Mouse (Mus musculus) heart, postnatal 4 days (tissue): ENCODE data around the gene Olfr314. TPM values are rescaled to one million over a fixed set of nuclear protein-coding genes. Genes with fewer than 3 reads are reported as not detected.

Experiments
- total RNA-seq, 2 experiments: library from RNA; stranded (reverse); gene quantifications; 2 replicates each; pipeline ENCODE4 v1.2.3; 2021

Olfr314 gene
- total RNA-seq, 2 experiments from 2014 or later, result not detected

Other genes starting within 250 kb of the Olfr314 start
- gene Olfr330, start 248.1 kb upstream of the Olfr314 start, total RNA-seq, result not detected
- gene Olfr329-ps, start 236.5 kb upstream of the Olfr314 start, total RNA-seq, result not detected
- gene Olfr328, start 227.3 kb upstream of the Olfr314 start, total RNA-seq, result under 1 TPM in 1 of 2 experiments, not detected in 1; 0.09 TPM
- gene Olfr224, start 212.4 kb upstream of the Olfr314 start, total RNA-seq, result not detected
- not detected for gene Olfr325, start 205.2 kb upstream of the Olfr314 start, total RNA-seq
- not detected for gene Olfr324, start 187.8 kb upstream of the Olfr314 start, total RNA-seq
- not detected for gene 2210407C18Rik, start 166.9 kb upstream of the Olfr314 start, total RNA-seq
- not detected for gene Olfr323, start 152.5 kb upstream of the Olfr314 start, total RNA-seq
- under 1 TPM in 1 of 2 experiments, not detected in 1; 0.23 TPM for gene Trim58, start 142.5 kb upstream of the Olfr314 start, total RNA-seq
- not detected for gene Olfr322, start 124.2 kb upstream of the Olfr314 start, total RNA-seq
- not detected for gene Olfr320, start 101.9 kb upstream of the Olfr314 start, total RNA-seq
- gene Olfr319, start 83.8 kb upstream of the Olfr314 start, total RNA-seq, result not detected
- gene Olfr318, start 58.9 kb upstream of the Olfr314 start, total RNA-seq, result not detected
- not detected for gene Olfr317, start 43.7 kb upstream of the Olfr314 start, total RNA-seq
- not detected for gene Olfr316, start 30.2 kb upstream of the Olfr314 start, total RNA-seq
- gene Olfr315, start 9.8 kb upstream of the Olfr314 start, total RNA-seq, result not detected
- not detected for gene Fam183b, start 19.0 kb downstream of the Olfr314 start, total RNA-seq
- not detected for gene Olfr313, start 32.0 kb downstream of the Olfr314 start, total RNA-seq
- not detected for gene Olfr312, start 46.3 kb downstream of the Olfr314 start, total RNA-seq
- not detected for gene Olfr311, start 56.3 kb downstream of the Olfr314 start, total RNA-seq
- gene Gm12258, start 64.2 kb downstream of the Olfr314 start, total RNA-seq, result 1 to 10 TPM; 2.3 to 2.7 TPM
- gene 2810021J22Rik, start 84.3 kb downstream of the Olfr314 start, total RNA-seq, result 1 to 10 TPM; 4.4 to 4.8 TPM
- gene Zfp39, start 121.3 kb downstream of the Olfr314 start, total RNA-seq, result 1 to 10 TPM; 5.3 to 5.9 TPM
- not detected for gene Btnl10, start 135.0 kb downstream of the Olfr314 start, total RNA-seq
- gene Rnf187, start 156.0 kb downstream of the Olfr314 start, total RNA-seq, result 100 to 1,000 TPM; 161 to 165 TPM
- gene Hist3h2ba, start 166.0 kb downstream of the Olfr314 start, total RNA-seq, result 10 to 100 TPM; 21.8 to 22.6 TPM
- 10 to 100 TPM; 46.8 to 50.0 TPM for gene Hist3h2a, start 171.7 kb downstream of the Olfr314 start, total RNA-seq
- under 1 TPM in 1 of 2 experiments, not detected in 1; 0.10 TPM for gene Trim17, start 171.7 kb downstream of the Olfr314 start, total RNA-seq
- 10 to 100 TPM; 21.3 TPM for gene Trim11, start 195.1 kb downstream of the Olfr314 start, total RNA-seq